Mouse (Mus musculus) intestine, embryonic 16.5 days (tissue): ENCODE measurements around the gene Gngt2. TPM values are rescaled to one million over a fixed set of nuclear protein-coding genes. Genes with fewer than 3 reads are reported as not detected.

ENCODE experiments used
- ATAC-seq: fragments of 200-750 bp; cut with Nextera tagmentation; 2 replicates; pipeline ENCODE4 v1.8.0; 2017; ENCODE audit warnings: moderate TSS enrichment, moderate library complexity
- H3K27ac ChIP-seq: fragments of 300-500 bp; sonication (generic); 2 replicates; pipeline ENCODE4 v1.5.1; 2014; ENCODE audit warnings: mild to moderate bottlenecking, low read length
- H3K27me3 ChIP-seq: fragments of 300-500 bp; sonication (generic); replicated peaks from 2 replicates; pipeline ENCODE4 v1.6.1; 2014; ENCODE audit warnings: low read length, control low read depth, mixed read lengths; ENCODE audit not compliant: control insufficient read depth, insufficient read depth
- H3K36me3 ChIP-seq: fragments of 300-500 bp; sonication (generic); 2 replicates; pipeline ENCODE4 v1.6.1; 2014; ENCODE audit warnings: low read length, control low read depth; ENCODE audit not compliant: control insufficient read depth, insufficient read depth
- H3K4me1 ChIP-seq: fragments of 300-500 bp; sonication (generic); 2 replicates; pipeline ENCODE4 v1.6.1; 2014; ENCODE audit warnings: low read length, control low read depth, mixed read lengths; ENCODE audit not compliant: control insufficient read depth, insufficient read depth
- H3K4me2 ChIP-seq: fragments of 300-500 bp; sonication (generic); 2 replicates; pipeline ENCODE4 v1.6.1; 2014; ENCODE audit warnings: low read depth, low read length, control low read depth
- H3K4me3 ChIP-seq: fragments of 300-500 bp; sonication (generic); 2 replicates; pipeline ENCODE4 v1.5.1; 2014; ENCODE audit warnings: mild to moderate bottlenecking, low read length
- H3K9ac ChIP-seq: fragments of 300-500 bp; sonication (generic); 2 replicates; pipeline ENCODE4 v1.6.1; 2014; ENCODE audit warnings: low read depth, low read length
- H3K9me3 ChIP-seq: fragments of 300-500 bp; sonication (generic); 2 replicates; pipeline ENCODE4 v1.6.1; 2016; ENCODE audit warnings: low read length, control low read depth; ENCODE audit not compliant: control insufficient read depth
- WGBS: fragments of 180-500 bp; shearing (Covaris S2); extraction: QIAGEN DNeasy Blood & Tissue Kit; methylation state at CpG from one replicate; pipeline ENCODE4 v1.1.7; 2014; 5-methylcytosine and 5-hydroxymethylcytosine counted together
- polyA plus RNA-seq: library from polyadenylated mRNA; unstranded; fragments of >200 nt; fragmentation: Nextera tagmentation; extraction: Ambion mirVana; gene quantifications from 2 replicates; pipeline ENCODE4 v1.2.1, GENCODE M21; 2015

Gngt2 gene
- polyA plus RNA-seq, 1 experiment from 2014 or later, result 17.4 TPM

- no peak overlapping the region for H3K4me2 ChIP-seq
These were observed 7.4 kb upstream of the Gngt2 start for GRCm38 (mm10) chr11:95829526-95830050.

GRCm38 (mm10) chr11:95830411-95831275, 6.4 kb upstream of the Gngt2 start:
- 5% methylated on average over 80 of the region's 80 CpGs for WGBS
- Histone ChIP-seq H3K4me2 (peak overlapping the region; percentile 59), H3K36me3 (no peaks in the 10 kb centered on the region), H3K27me3 (peaks cover 61% of the 10 kb centered on the region), H3K9me3 (no peaks in the 10 kb centered on the region), H3K4me1 (peaks cover 34% of the 10 kb centered on the region), H3K9ac (peak overlapping the region; percentile 38), H3K4me3 (peak overlapping the region; percentile 39), H3K27ac (no peak overlapping the region)
- no peak for ATAC-seq

More at GRCm38 (mm10) chr11:95829526-95830050, 7.4 kb upstream of the Gngt2 start:
- 48% methylated on average over 4 of the region's 4 CpGs for WGBS
- ATAC-seq, result no peak
- Histone ChIP-seq H3K9me3 (no peaks in the 10 kb centered on the region), H3K4me3 (no peak overlapping the region), H3K27me3 (peaks cover 58% of the 10 kb centered on the region), H3K4me1 (peaks cover 25% of the 10 kb centered on the region), H3K36me3 (no peaks in the 10 kb centered on the region), H3K9ac (no peak overlapping the region), H3K27ac (no peak overlapping the region)

GRCm38 (mm10) chr11:95831276-95831619, 5.8 kb upstream of the Gngt2 start:
- peak overlapping the region; percentile 59 for H3K4me2 ChIP-seq
- no peaks in the 10 kb centered on the region for H3K9me3 ChIP-seq
- H3K4me3 ChIP-seq, result peak overlapping the region; percentile 39
- peaks cover 39% of the 10 kb centered on the region for H3K4me1 ChIP-seq
- H3K27ac ChIP-seq, result no peak overlapping the region
- peak overlapping the region; percentile 12 for H3K9ac ChIP-seq
- WGBS, result 11% methylated on average over 10 of the region's 10 CpGs
- peaks cover 61% of the 10 kb centered on the region for H3K27me3 ChIP-seq
- ATAC-seq, result no peak
- no peaks in the 10 kb centered on the region for H3K36me3 ChIP-seq

GRCm38 (mm10) chr11:95831641-95832040, 5.4 kb upstream of the Gngt2 start:
- H3K4me2 ChIP-seq, result peak overlapping the region; percentile 59
- peaks cover 43% of the 10 kb centered on the region for H3K4me1 ChIP-seq
- H3K27ac ChIP-seq, result no peak overlapping the region
- H3K9me3 ChIP-seq, result no peaks in the 10 kb centered on the region
- H3K36me3 ChIP-seq, result no peaks in the 10 kb centered on the region
- H3K4me3 ChIP-seq, result peak overlapping the region; percentile 39
- 20% methylated on average over 14 of the region's 15 CpGs for WGBS
- no peak overlapping the region for H3K9ac ChIP-seq
- peaks cover 61% of the 10 kb centered on the region for H3K27me3 ChIP-seq
- no peak for ATAC-seq

DNA sequence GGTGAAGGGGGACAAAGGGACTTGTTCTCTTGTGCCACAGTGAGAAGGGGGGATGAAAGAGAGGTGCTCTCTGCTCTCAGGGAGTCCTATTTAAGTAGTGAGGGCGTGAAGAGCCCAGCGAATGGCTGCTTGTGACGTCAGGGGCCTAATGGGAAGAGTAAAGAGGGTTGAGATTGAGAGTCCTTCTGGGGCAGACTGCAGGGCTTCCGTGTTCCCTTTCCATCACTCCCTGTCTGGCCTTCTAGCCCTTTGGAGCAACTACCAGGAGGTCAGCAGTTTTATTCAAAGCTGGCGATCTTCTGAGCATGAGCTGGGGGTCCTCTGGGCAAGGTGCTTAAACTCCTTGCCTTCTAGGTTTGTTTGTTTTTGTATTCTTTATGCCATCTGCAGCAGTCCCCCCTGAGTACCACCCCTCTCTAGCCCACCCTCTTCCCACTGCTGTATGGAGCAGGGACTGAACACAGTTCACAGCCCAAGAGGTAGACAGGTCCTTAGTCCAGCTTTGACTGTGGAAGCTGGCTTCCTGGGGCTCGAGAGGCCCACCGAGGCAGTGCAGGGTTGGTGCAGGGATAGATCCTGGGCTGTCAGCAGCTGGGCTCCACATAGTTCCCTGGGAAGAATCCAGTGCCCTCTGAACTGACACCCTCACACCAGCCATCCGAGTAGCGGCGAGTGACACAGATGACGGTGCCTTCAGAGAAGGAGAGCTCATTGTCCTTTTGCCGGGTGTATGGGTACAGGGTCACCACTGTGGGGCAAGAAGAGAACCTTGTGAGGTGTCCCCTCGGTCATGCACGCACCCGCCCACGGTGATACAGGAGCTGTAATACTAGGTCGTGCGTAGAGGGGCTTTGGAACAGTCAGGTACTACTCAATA, 4.6 kb upstream of the Gngt2 start:
- H3K4me2 ChIP-seq, result no peak overlapping the region
- H3K27ac ChIP-seq, result no peak overlapping the region
- H3K4me3 ChIP-seq, result no peak overlapping the region
- H3K4me1 ChIP-seq, result peaks cover 50% of the 10 kb centered on the region
- H3K9ac ChIP-seq, result no peak overlapping the region
- ATAC-seq, result no peak
- no peaks in the 10 kb centered on the region for H3K9me3 ChIP-seq
- peaks cover 61% of the 10 kb centered on the region for H3K27me3 ChIP-seq
- WGBS, result 59% methylated on average over 18 of the region's 18 CpGs
- H3K36me3 ChIP-seq, result no peaks in the 10 kb centered on the region

DNA sequence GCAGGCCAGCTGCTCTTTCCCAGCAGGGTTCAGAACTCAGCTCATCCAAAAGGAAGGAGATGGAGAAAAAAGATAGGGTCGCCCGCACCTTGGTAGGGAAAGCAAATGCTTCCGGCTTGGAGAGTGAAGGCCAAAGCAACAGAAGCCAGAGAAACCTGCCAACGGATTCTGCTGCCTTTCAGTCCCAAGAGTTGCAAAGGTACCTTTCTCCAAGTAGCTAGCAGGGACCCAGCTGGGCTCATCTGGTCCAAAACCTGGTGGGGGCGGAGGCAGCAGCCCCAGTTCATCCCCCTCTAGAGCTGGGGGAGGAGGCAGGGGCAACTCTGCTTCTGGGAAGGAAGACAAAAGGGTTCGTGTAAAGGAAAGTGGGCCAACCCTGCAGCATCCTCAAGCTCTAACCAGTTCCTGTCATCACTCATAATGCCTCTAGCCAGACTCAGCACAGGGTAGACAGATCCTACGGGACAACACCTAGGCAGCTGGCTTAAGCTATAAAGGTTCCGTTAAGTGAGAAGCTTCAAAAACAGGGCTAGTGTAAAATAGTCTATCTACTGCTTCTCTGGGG, 3.9 kb upstream of the Gngt2 start:
- Histone ChIP-seq H3K4me1 (peaks cover 53% of the 10 kb centered on the region), H3K36me3 (no peaks in the 10 kb centered on the region), H3K4me3 (no peak overlapping the region), H3K9ac (no peak overlapping the region), H3K4me2 (0 out of 2 replicates have a peak overlapping the region, but pooled peaks have one; percentile 34), H3K27me3 (peaks cover 59% of the 10 kb centered on the region), H3K9me3 (no peaks in the 10 kb centered on the region), H3K27ac (no peak overlapping the region)
- 34% methylated on average over 8 of the region's 8 CpGs for WGBS
- no peak for ATAC-seq

GRCm38 (mm10) chr11:95833631-95834142, 3.3 kb upstream of the Gngt2 start:
- H3K9ac ChIP-seq, result no peak overlapping the region
- no peaks in the 10 kb centered on the region for H3K36me3 ChIP-seq
- H3K4me2 ChIP-seq, result peak overlapping the region; percentile 34
- WGBS, result 17% methylated on average over 18 of the region's 18 CpGs
- peak overlapping the region; percentile 1; the same call in 1 of the 2 replicates for H3K4me3 ChIP-seq
- H3K9me3 ChIP-seq, result no peaks in the 10 kb centered on the region
- no peak overlapping the region for H3K27ac ChIP-seq
- ATAC-seq, result no peak
- peaks cover 53% of the 10 kb centered on the region for H3K4me1 ChIP-seq
- H3K27me3 ChIP-seq, result peaks cover 55% of the 10 kb centered on the region

- H3K4me1 ChIP-seq, result peaks cover 53% of the 10 kb centered on the region
- no peaks in the 10 kb centered on the region for H3K9me3 ChIP-seq
- peak; percentile 10; the same call in 1 of the 2 replicates for ATAC-seq
- WGBS, result 11% methylated on average over 19 of the region's 22 CpGs
- peak overlapping the region; percentile 34 for H3K4me2 ChIP-seq
- H3K9ac ChIP-seq, result no peak overlapping the region
- no peak overlapping the region for H3K27ac ChIP-seq
- H3K27me3 ChIP-seq, result peaks cover 50% of the 10 kb centered on the region
- H3K36me3 ChIP-seq, result no peaks in the 10 kb centered on the region
- peak overlapping the region; percentile 1; the same call in 1 of the 2 replicates for H3K4me3 ChIP-seq
These were observed 2.8 kb upstream of the Gngt2 start for GRCm38 (mm10) chr11:95834143-95834667.
